Mouse (Mus musculus) midbrain, postnatal 0 days (tissue): Measurements from ENCODE around the gene Emilin2. TPM values are rescaled to one million over a fixed set of nuclear protein-coding genes. Genes with fewer than 3 reads are reported as not detected.

Experiments
- ATAC-seq: fragments of 200-750 bp; cut with Nextera tagmentation; 2 replicates; pipeline ENCODE4 v1.8.0; 2017; ENCODE audit warnings: moderate number of reproducible peaks, mild to moderate bottlenecking, moderate TSS enrichment, moderate library complexity; ENCODE audit not compliant: low FRiP score
- DNase-seq: peaks from one replicate; pipeline ENCODE4 v3.0.0-alpha.2; 2015; ENCODE audit warnings: low spot score
- H3K27ac ChIP-seq: fragments of 300-500 bp; sonication (generic); 2 replicates; pipeline ENCODE4 v1.5.1; 2014; ENCODE audit warnings: low read depth, mild to moderate bottlenecking, low read length, mixed read lengths
- H3K27me3 ChIP-seq: fragments of 300-500 bp; sonication (generic); 2 replicates; pipeline ENCODE4 v1.6.1; 2014; ENCODE audit warnings: low read length, control low read depth, mixed read lengths; ENCODE audit not compliant: insufficient read depth
- H3K36me3 ChIP-seq: fragments of 300-500 bp; sonication (generic); 2 replicates; pipeline ENCODE4 v1.6.1; 2014; ENCODE audit warnings: low read length, control low read depth, mixed read lengths; ENCODE audit not compliant: insufficient read depth
- H3K4me1 ChIP-seq: fragments of 300-500 bp; sonication (generic); 2 replicates; pipeline ENCODE4 v1.6.1; 2014; ENCODE audit warnings: mild to moderate bottlenecking, control low read depth, antibody characterized with exemption, low read length, mixed read lengths; ENCODE audit not compliant: insufficient read depth
- H3K4me2 ChIP-seq: fragments of 300-500 bp; sonication (generic); 2 replicates; pipeline ENCODE4 v1.6.1; 2014; ENCODE audit warnings: low read depth, mild to moderate bottlenecking, low read length, mixed read lengths; ENCODE audit not compliant: poor library complexity, severe bottlenecking
- H3K4me3 ChIP-seq: fragments of 300-500 bp; sonication (generic); 2 replicates; pipeline ENCODE4 v1.5.1; 2014; ENCODE audit warnings: low read depth, mild to moderate bottlenecking, low read length, moderate library complexity
- H3K9ac ChIP-seq: fragments of 300-500 bp; sonication (generic); replicated peaks from 2 replicates; pipeline ENCODE4 v1.6.1; 2014; ENCODE audit warnings: mild to moderate bottlenecking, low read length, moderate library complexity, mixed read lengths; ENCODE audit not compliant: poor library complexity, severe bottlenecking
- H3K9me3 ChIP-seq: fragments of 300-500 bp; sonication (generic); 2 replicates; pipeline ENCODE4 v1.6.1; 2016; ENCODE audit warnings: low read length, control low read depth
- CTCF ChIP-seq: IDR thresholded peaks from 2 replicates; pipeline ENCODE4 v1.5.1; 2016; ENCODE audit warnings: antibody characterized with exemption, mild to moderate bottlenecking
- WGBS: fragments of 180-500 bp; shearing (Covaris S2); extraction: QIAGEN DNeasy Blood & Tissue Kit; methylation state at CpG from one replicate; pipeline ENCODE4 v1.1.7; 2014; 5-methylcytosine and 5-hydroxymethylcytosine counted together
- polyA plus RNA-seq: library from polyadenylated mRNA; unstranded; fragments of >200 nt; fragmentation: Nextera tagmentation; extraction: Ambion mirVana; gene quantifications from 2 replicates; pipeline ENCODE4 v1.2.1, GENCODE M21; 2015
- total RNA-seq: library from RNA; depleted of rRNA; stranded (reverse); fragments of >200 nt; gene quantifications from 2 replicates; pipeline ENCODE4 v1.2.3, GENCODE M21; 2014

Emilin2 gene
- total and polyA plus RNA-seq, 2 experiments from 2014 or later = 0.93 to 1.9 TPM

DNA sequence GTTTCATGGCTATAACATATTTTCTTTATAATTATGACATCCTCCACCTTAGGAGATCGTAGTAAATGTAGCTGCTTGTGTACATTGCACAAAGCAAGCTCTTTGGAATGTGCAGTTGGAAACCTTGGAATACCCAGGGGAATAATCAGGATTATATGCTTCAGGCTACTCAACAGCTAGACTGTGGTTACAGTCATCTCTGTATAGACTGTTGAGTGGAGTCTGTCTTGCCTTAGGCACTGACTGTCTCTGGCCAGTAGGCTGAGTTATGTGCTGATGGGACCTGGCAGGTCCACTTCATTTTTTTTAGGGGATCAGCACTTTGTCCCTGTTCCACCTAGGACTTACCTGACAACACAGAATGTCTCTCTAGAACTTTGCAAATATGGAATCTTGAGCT, 98.1 kb downstream of the Emilin2 start:
- DNase-seq = no peak
- no peak overlapping the region for H3K9ac ChIP-seq
- ATAC-seq = no peak
- no peaks in the 10 kb centered on the region for H3K36me3 ChIP-seq
- H3K27me3 ChIP-seq = no peaks in the 10 kb centered on the region
- no peaks in the 10 kb centered on the region for H3K9me3 ChIP-seq
- no peak overlapping the region for H3K4me3 ChIP-seq
- no peak overlapping the region for H3K27ac ChIP-seq
- 87% methylated on average over 1 of the region's 1 CpGs for WGBS
- no peak for TF ChIP-seq CTCF
- no peak overlapping the region for H3K4me2 ChIP-seq
- no peaks in the 10 kb centered on the region for H3K4me1 ChIP-seq

DNA sequence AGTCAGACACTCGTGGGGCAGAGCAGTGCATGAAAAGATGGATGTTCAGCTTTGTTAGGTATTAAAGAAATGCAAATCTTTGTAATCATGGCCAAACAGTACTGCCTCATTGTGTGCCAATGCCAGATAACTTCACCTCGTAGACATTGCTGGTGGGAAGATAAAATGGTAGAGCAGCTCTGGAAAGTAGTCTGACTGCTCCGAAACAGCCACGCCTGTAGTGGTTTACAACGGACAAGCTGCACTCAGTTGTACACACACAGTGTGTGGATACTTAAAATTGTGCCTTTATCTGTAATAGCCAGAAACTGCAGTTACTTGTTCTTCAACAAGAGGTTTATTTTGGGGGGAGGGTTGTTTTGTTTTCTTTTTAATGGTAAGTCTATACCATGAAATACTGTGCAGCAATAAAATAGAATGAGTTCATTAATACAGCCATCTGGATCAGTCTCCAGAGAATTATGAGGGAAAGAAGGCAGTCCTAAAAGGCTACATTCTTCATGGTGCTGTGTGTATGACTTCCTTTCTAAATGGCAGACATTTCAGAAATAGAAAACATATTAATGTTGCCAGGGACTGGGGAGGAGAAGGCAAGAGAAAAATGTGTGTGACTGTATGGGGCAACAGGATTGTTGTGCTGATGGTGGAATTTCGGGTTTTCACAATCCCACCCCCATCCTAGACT, 99.7 kb downstream of the Emilin2 start:
- H3K4me1 ChIP-seq = no peaks in the 10 kb centered on the region
- no peak overlapping the region for H3K27ac ChIP-seq
- no peaks in the 10 kb centered on the region for H3K9me3 ChIP-seq
- no peak for TF ChIP-seq CTCF
- H3K36me3 ChIP-seq = no peaks in the 10 kb centered on the region
- H3K27me3 ChIP-seq = no peaks in the 10 kb centered on the region
- 62% methylated on average over 6 of the region's 6 CpGs for WGBS
- ATAC-seq (no peak), DNase-seq (no peak)
- H3K9ac ChIP-seq = no peak overlapping the region
- no peak overlapping the region for H3K4me3 ChIP-seq
- H3K4me2 ChIP-seq = no peak overlapping the region

DNA sequence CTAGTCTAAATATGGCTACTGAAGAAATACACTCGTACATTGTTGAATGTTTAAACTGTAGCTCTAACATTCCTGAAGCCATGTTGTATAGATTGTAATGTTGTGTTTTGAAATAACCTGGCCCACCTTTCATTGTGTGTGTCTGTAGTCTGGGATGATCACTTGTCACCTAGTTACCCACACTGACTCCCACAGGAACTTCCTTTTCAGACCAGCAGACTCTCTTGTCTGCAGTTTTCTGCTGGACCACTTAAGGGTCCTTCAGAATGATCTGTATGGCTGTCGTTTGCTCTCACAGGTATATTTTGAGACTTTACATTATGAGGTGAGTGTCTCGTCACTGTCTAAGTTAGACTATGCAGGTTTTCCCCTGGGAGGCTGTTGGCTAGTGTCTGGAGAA, 101.8 kb downstream of the Emilin2 start:
- no peaks in the 10 kb centered on the region for H3K36me3 ChIP-seq
- no peak overlapping the region for H3K27ac ChIP-seq
- 90% methylated on average over 3 of the region's 3 CpGs for WGBS
- H3K4me2 ChIP-seq = no peak overlapping the region
- no peak overlapping the region for H3K4me3 ChIP-seq
- no peak for DNase-seq
- no peak overlapping the region for H3K9ac ChIP-seq
- no peaks in the 10 kb centered on the region for H3K27me3 ChIP-seq
- no peaks in the 10 kb centered on the region for H3K4me1 ChIP-seq
- no peaks in the 10 kb centered on the region for H3K9me3 ChIP-seq
- TF ChIP-seq CTCF = no peak
- ATAC-seq = no peak

DNA sequence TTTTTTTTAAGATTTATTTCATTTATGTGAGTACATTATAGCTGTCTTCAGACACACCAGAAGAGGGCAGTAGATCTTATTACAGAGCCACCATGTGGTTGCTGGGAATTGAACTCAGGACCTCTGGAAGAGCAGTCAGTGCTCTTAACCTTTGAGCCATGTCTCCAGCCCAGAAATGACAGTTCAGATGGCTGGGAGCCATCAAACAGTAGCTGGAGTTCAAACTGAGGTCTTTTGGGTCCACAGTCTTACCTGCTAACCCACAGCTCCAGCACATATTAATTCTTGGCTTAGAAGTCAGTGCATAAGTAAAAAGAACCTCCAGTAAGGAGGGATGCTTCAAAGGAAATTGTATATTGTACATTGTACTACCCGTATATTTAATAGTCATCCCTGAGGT, 102.9 kb downstream of the Emilin2 start:
- 52% methylated on average over 1 of the region's 1 CpGs for WGBS
- no peak for TF ChIP-seq CTCF
- no peak for ATAC-seq

DNA sequence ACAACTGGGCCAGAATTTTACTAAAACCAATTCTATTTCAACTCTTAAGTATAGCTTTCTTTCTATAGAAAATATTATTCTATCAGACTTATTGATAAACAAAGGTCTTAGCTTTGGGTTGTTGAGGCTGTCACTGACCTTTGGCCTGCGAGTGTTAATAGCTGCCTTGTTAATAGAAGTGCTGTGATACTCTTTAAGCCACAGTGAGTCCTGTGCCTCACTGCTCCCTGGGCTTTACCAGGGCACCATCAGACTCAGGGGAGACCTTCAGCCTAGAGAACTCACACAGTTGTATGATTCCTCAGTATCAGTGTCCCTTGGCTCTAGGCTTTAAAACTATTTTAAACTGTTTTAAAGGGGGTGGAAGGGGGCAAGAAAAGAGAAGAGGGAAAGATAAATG, 103.4 kb downstream of the Emilin2 start:
- Histone ChIP-seq H3K27ac (no peak overlapping the region), H3K9ac (no peak overlapping the region), H3K9me3 (no peaks in the 10 kb centered on the region), H3K36me3 (no peaks in the 10 kb centered on the region), H3K27me3 (no peaks in the 10 kb centered on the region), H3K4me2 (no peak overlapping the region), H3K4me1 (no peaks in the 10 kb centered on the region), H3K4me3 (no peak overlapping the region)
- DNase-seq (no peak), ATAC-seq (no peak)
- 97% methylated on average over 1 of the region's 1 CpGs for WGBS
- no peak for TF ChIP-seq CTCF

More for the DNA sequence above, 102.9 kb downstream of the Emilin2 start:
- H3K27me3 ChIP-seq = no peaks in the 10 kb centered on the region
- H3K9ac ChIP-seq = no peak overlapping the region
- no peaks in the 10 kb centered on the region for H3K9me3 ChIP-seq
- no peaks in the 10 kb centered on the region for H3K36me3 ChIP-seq
- H3K4me3 ChIP-seq = no peak overlapping the region
- H3K27ac ChIP-seq = no peak overlapping the region
- no peak for DNase-seq
- H3K4me2 ChIP-seq = no peak overlapping the region
- H3K4me1 ChIP-seq = no peaks in the 10 kb centered on the region

DNA sequence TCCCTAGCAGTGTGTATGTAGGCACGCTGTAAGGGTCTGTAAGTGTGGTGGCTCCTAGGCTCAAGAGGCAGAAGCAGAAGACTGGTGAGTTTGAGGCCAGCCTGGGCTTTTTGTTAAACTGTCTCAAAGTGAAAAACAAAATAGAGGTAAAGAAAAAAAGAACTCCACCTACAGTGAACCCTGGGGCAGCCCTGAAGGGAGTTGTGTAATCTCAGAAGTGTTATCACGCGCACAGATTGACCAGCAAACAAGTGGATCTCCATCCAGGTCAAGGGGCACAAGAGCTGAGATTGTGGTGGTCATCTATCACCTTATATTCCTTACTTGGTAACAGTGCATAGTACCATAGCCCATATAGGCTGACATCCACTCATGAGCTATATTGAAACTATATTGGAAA, 104.5 kb downstream of the Emilin2 start:
- H3K9ac ChIP-seq = no peak overlapping the region
- H3K9me3 ChIP-seq = no peaks in the 10 kb centered on the region
- H3K4me1 ChIP-seq = no peaks in the 10 kb centered on the region
- no peak for ATAC-seq
- no peaks in the 10 kb centered on the region for H3K36me3 ChIP-seq
- no peak overlapping the region for H3K4me2 ChIP-seq
- no peak overlapping the region for H3K4me3 ChIP-seq
- H3K27me3 ChIP-seq = no peaks in the 10 kb centered on the region
- no peak overlapping the region for H3K27ac ChIP-seq
- no peak for DNase-seq
- no peak for TF ChIP-seq CTCF
- 98% methylated on average over 3 of the region's 3 CpGs for WGBS
